Mouse (Mus musculus): ENCODE results near the gene Polr2e.
"Not testable (repeated sequence)": the region's sequence is repeated elsewhere in the genome, so short reads cannot be mapped to it uniquely, and the experiment has no call there.

- TF ChIP-seq CTCF (conservative IDR thresholded peaks at IDR 0.05; ENCODE audit: low read length); POU5F1 (IDR thresholded peaks at IDR 0.05; ENCODE audit: borderline replicate concordance, low read length): not testable (repeated sequence)
Measured at GRCm38 (mm10) chr10:80054911-80055310, 15.3 kb upstream of the Polr2e start.
